Mouse (Mus musculus) E14TG2a.4 (cell line): ENCODE results near the gene Pcsk6.

ENCODE experiments used
- CTCF ChIP-seq: conservative IDR thresholded peaks from 2 replicates; pipeline ENCODE4 v1.5.1; 2014; ENCODE audit warnings: low read length
- POU5F1 ChIP-seq: IDR thresholded peaks from 2 replicates; pipeline ENCODE4 v1.6.1; 2014; ENCODE audit warnings: low read length, borderline replicate concordance

GRCm38 (mm10) chr7:66008161-66008891 lies 146.8 kb downstream of the Pcsk6 start:
- TF ChIP-seq CTCF (no peak), POU5F1 (no peak)
